Mouse (Mus musculus) lung, postnatal 0 days (tissue): ENCODE results near the gene Dhh. TPM values are rescaled to one million over a fixed set of nuclear protein-coding genes. Genes with fewer than 3 reads are reported as not detected.

Experiments used
- ATAC-seq: fragments of 200-750 bp; cut with Nextera tagmentation; 2 replicates; pipeline ENCODE4 v1.8.0; 2017; ENCODE audit warnings: moderate library complexity
- DNase-seq: peaks from one replicate; pipeline ENCODE4 v3.0.0-alpha.2; 2016; ENCODE audit warnings: low spot score
- H3K27ac ChIP-seq: fragments of 300-500 bp; sonication (generic); 2 replicates; pipeline ENCODE4 v1.5.1; 2014; ENCODE audit warnings: antibody characterized with exemption, mild to moderate bottlenecking, low read length, mixed read lengths
- H3K27me3 ChIP-seq: fragments of 300-500 bp; sonication (generic); replicated peaks from 2 replicates; pipeline ENCODE4 v1.6.1; 2014; ENCODE audit warnings: low read length, mixed read lengths; ENCODE audit not compliant: insufficient read depth
- H3K36me3 ChIP-seq: fragments of 300-500 bp; sonication (generic); 2 replicates; pipeline ENCODE4 v1.6.1; 2014; ENCODE audit warnings: low read length, mixed read lengths; ENCODE audit not compliant: insufficient read depth
- H3K4me1 ChIP-seq: fragments of 300-500 bp; sonication (generic); 2 replicates; pipeline ENCODE4 v1.6.1; 2014; ENCODE audit warnings: antibody characterized with exemption, low read depth, low read length, mixed read lengths; ENCODE audit not compliant: insufficient read depth
- H3K4me2 ChIP-seq: fragments of 300-500 bp; sonication (generic); replicated peaks from 2 replicates; pipeline ENCODE4 v1.6.1; 2014; ENCODE audit warnings: low read depth, mild to moderate bottlenecking, low read length, moderate library complexity, mixed read lengths
- H3K4me3 ChIP-seq: fragments of 300-500 bp; sonication (generic); 2 replicates; pipeline ENCODE4 v1.5.1; 2014; ENCODE audit warnings: low read depth, low read length
- H3K9ac ChIP-seq: fragments of 300-500 bp; sonication (generic); replicated peaks from 2 replicates; pipeline ENCODE4 v1.6.1; 2014; ENCODE audit warnings: low read depth, mild to moderate bottlenecking
- H3K9me3 ChIP-seq: fragments of 300-500 bp; sonication (generic); 2 replicates; pipeline ENCODE4 v1.6.1; 2016; ENCODE audit warnings: low read length, mixed read lengths
- CTCF ChIP-seq: IDR thresholded peaks from 2 replicates; pipeline ENCODE4 v1.5.1; 2016; ENCODE audit warnings: antibody characterized with exemption, mild to moderate bottlenecking
- EP300 ChIP-seq: IDR thresholded peaks from 2 replicates; pipeline ENCODE4 v1.6.1; 2016; ENCODE audit warnings: antibody characterized with exemption, mild to moderate bottlenecking, control low read depth
- WGBS: fragments of 180-500 bp; shearing (Covaris S2); extraction: QIAGEN DNeasy Blood & Tissue Kit; methylation state at CpG from one replicate; pipeline ENCODE4 v1.1.7; 2014; 5-methylcytosine and 5-hydroxymethylcytosine counted together
- polyA plus RNA-seq: library from polyadenylated mRNA; unstranded; fragments of >200 nt; fragmentation: Nextera tagmentation; extraction: Ambion mirVana; gene quantifications from 2 replicates; pipeline ENCODE4 v1.2.1, GENCODE M21; 2015

Dhh gene
- polyA plus RNA-seq, 1 experiment from 2014 or later: 6.6 TPM

DNA sequence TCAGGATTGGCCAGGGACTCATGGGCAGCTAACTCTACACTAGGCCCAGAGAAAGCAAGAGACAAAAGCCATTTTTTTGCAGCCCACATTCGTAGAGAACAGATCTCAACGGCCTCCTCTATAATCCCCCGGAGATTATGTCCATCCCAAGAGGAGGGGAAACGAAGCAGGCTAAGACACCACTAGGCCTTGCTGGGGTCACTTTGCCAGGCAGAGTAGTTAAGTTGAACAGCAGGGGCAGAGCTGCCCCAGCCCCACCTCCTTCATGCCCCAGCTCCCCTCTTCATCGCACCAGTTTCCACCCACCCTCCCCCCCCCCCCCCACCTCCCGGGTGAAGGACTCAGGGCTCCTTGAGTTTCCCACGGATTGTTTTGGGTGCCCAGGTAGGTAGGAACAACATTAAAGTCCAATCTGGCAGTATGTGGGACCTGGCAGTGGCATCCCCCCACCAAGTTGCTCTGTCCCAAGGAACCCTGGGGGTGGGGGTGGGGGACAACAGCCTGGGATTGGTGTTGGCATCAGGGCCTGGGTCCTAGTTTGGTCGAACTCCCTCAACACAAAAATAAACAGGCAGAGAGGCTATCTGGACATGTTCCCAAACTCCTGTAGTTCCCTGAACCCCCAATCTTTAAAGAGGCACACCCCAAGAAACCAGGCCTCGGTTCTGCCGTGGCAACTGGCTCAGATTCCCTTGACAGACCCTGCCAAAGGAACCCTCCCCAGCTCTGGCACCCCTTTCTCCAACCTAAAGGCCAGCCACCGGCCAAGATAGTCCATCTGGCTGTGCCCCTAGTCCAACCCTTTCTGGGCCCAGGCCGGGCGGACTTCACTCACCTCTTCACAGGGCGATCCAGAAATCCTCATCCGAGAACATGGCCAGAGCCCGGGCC lies 27.9 kb downstream of the Dhh start:
- Histone ChIP-seq H3K27ac (peak overlapping the region; percentile 99), H3K27me3 (no peaks in the 10 kb centered on the region), H3K4me1 (peaks cover 12% of the 10 kb centered on the region), H3K4me3 (peak overlapping the region; percentile 92), H3K4me2 (peak overlapping the region; percentile 78), H3K36me3 (peaks cover 8% of the 10 kb centered on the region; the same call in 1 of the 2 replicates), H3K9ac (peak overlapping the region; percentile 99), H3K9me3 (no peaks in the 10 kb centered on the region)
- TF ChIP-seq CTCF (no peak), EP300 (no peak)
- ATAC-seq: no peak
- under 1% methylated on average over 15 of the region's 16 CpGs for WGBS
- peak; percentile 43 for DNase-seq

DNA sequence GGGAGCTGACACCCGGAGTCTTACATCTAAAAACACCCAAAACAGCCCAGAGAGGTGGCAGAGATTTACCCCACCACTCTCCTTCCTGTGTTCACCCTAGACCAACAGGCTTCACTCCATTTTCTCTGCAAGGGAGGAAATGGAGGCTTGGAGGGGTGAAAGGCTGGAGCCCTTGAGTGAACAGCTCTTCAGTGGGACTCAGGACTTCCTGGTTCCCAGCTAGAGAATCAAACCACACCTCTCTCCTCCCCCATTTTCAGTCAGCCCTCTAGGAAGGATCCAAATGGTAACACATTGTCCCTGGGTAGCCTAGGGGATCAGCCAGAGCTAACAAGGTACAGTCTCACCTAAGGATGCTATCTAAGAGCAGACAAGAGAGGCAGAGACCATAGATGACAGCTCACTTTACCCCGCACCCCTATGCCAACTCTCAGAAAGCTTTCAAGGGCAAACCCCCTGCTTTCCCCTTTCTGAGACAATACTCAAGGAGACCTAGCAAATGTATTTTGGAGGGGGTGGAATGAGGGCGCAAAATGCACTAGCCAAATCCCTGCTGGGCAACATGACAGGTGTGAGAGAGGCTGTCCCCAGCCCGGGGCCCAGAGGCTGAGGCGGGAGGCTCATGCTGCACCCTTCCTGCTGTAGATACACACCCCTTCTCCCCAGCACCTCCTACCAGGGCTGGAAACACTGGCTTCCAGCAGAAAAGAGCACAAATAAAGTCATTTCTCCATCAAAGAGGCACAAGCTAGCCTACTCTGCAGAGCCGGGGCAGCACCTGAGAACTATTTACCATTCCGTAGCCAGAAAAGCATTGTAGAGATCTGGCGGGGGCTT lies 28.8 kb downstream of the Dhh start:
- ATAC-seq: peak; percentile 23
- peak overlapping the region; percentile 78 for H3K4me2 ChIP-seq
- H3K9me3 ChIP-seq: no peaks in the 10 kb centered on the region
- peaks cover 9% of the 10 kb centered on the region; the same call in 1 of the 2 replicates for H3K36me3 ChIP-seq
- peak overlapping the region; percentile 99 for H3K27ac ChIP-seq
- peak overlapping the region; percentile 92 for H3K4me3 ChIP-seq
- peaks cover 12% of the 10 kb centered on the region for H3K4me1 ChIP-seq
- H3K27me3 ChIP-seq: no peaks in the 10 kb centered on the region
- peak overlapping the region; percentile 99; the same call in 1 of the 2 replicates for H3K9ac ChIP-seq
- WGBS: 9% methylated on average over 8 of the region's 8 CpGs
- peak; percentile 90 for DNase-seq
- TF ChIP-seq EP300 (no peak), CTCF (no peak)

DNA sequence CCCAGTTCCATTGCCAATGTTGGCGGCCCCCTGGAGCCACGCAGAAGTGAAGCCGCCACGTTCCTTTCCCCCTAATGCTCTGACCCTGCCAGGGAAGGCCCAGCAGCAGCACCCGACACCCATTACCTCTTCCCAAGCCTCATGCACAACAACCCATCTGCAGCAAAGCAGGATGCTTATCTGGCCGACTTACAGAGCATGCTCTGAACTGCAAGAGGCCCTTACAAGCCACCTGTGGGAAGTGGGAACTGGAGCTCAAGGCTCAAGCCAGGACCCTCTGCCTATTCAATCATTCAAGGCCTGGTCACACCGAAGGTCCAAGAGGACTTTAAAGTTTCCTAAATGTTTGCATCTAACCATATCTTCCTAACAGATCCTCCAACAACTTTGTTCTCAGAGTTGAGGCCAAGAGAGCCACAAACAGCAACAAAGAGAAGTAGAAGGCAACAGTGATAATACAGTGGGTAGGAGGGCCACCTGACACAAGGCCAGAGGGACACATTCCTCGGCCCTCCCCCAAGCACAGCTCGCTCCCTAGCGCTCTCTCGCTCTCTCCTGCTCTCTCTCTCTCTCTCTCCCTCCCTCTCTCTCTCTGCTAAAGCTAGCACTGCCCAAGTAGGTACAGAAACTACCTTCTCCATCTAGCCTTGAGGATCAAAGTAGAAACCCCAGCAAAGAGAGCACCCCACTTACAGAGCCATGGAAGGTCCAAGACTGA lies 29.8 kb downstream of the Dhh start:
- TF ChIP-seq CTCF: no peak
- no peak for TF ChIP-seq EP300
- no peak for DNase-seq
- Histone ChIP-seq H3K27ac (peak overlapping the region; percentile 99), H3K4me1 (peaks cover 12% of the 10 kb centered on the region), H3K9ac (peak overlapping the region; percentile 19; the same call in 1 of the 2 replicates), H3K36me3 (peaks cover 14% of the 10 kb centered on the region), H3K9me3 (no peaks in the 10 kb centered on the region), H3K4me2 (peak overlapping the region; percentile 78), H3K27me3 (no peaks in the 10 kb centered on the region), H3K4me3 (peak overlapping the region; percentile 92)
- ATAC-seq: no peak
- 23% methylated on average over 11 of the region's 11 CpGs for WGBS

DNA sequence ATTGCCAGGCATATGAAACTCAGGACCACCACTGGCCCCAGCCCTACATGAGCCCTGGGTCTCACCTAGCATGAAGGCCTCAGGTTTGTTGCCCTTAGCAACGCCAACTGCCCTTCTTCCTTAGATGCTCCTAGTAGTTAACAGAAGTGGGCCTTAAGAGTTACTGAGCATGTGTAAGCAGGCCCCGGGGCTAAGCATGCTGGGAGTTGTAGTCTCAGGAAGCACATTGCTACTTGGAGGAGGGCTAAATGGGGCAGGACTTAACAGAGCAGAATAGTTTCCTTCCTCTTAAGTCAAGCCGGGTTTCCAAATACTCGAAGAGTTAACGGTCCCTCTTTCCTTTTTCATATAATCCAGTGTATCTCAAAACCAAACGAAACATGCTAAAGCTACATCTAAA lies 31.0 kb downstream of the Dhh start:
- Histone ChIP-seq H3K4me1 (peaks cover 12% of the 10 kb centered on the region), H3K36me3 (peaks cover 24% of the 10 kb centered on the region), H3K9ac (no peak overlapping the region), H3K4me3 (peak overlapping the region; percentile 3; the same call in 1 of the 2 replicates), H3K27me3 (no peaks in the 10 kb centered on the region), H3K27ac (no peak overlapping the region), H3K4me2 (peak overlapping the region; percentile 78), H3K9me3 (no peaks in the 10 kb centered on the region)
- DNase-seq (peak; percentile 92), ATAC-seq (peak; percentile 52)
- TF ChIP-seq EP300: no peak
- TF ChIP-seq CTCF: no peak
- WGBS: 21% methylated on average over 6 of the region's 6 CpGs

DNA sequence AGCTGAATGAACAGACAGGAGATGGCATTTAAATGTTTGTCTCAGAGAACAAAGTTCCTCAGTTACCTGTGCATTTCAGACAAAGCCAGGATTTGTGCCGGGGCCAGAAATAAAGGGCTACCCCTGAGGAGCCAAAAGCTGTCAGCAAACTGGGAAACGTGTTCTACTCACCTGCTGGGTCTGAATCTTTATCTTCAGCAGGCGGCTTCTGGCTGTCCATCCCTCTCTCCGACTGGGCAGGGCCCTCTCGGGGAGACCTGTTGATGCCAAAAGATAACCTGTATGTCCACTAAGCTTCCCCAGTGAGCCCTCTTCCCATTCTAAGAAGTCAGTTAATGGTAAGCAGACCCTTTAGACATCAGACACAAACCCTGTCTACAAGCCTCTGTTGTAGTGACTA lies 31.8 kb downstream of the Dhh start:
- H3K4me2 ChIP-seq: no peak overlapping the region
- 86% methylated on average over 5 of the region's 5 CpGs for WGBS
- peaks cover 32% of the 10 kb centered on the region for H3K36me3 ChIP-seq
- H3K9ac ChIP-seq: no peak overlapping the region
- H3K4me1 ChIP-seq: peaks cover 12% of the 10 kb centered on the region
- TF ChIP-seq EP300: no peak
- TF ChIP-seq CTCF: no peak
- H3K27me3 ChIP-seq: no peaks in the 10 kb centered on the region
- ATAC-seq (no peak), DNase-seq (no peak)
- H3K9me3 ChIP-seq: no peaks in the 10 kb centered on the region
- no peak overlapping the region for H3K4me3 ChIP-seq
- H3K27ac ChIP-seq: no peak overlapping the region
